ENCODE assay signal across 8 mouse cellular contexts in genomic region chr19:30664269-30664668, GRCm38 (mm10).
A peak's percentile ranks its signal among the peaks of the same experiment; 100 is the strongest.
DNase-seq lines count a peak whose midpoint lies in the region; TF ChIP-seq lines count a peak whose summit lies in the region.

No protein-coding gene starts in this region.

- no peaks in the 10 kb centered on the region for H3K79me2 ChIP-seq in C2C12 (ENCODE audit: control insufficient read depth, insufficient read depth)

- no peaks in the 10 kb centered on the region for H3K27me3 ChIP-seq in C2C12 (ENCODE audit: control insufficient read depth, insufficient read depth, insufficient read length)

- peak; percentile 18 to 81 for DNase-seq in adrenal gland, adult (ENCODE audit: inconsistent age in 2 of 2, low spot score in 1 of 2)
- peak; percentile 37 for DNase-seq in embryo, embryonic 11.5 days (ENCODE audit: low read depth, low spot score)
- DNase-seq in heart, adult 8-10 months (ENCODE audit: low spot score), result peak; percentile 53
- DNase-seq in kidney, postnatal 36 days, result peak; percentile 53 to 79
- peak; percentile 12 to 32 for DNase-seq in lung, adult 18-20 months
- DNase-seq in ovary, postnatal 36 days (ENCODE audit: low spot score), result peak; percentile 39
- no peak for DNase-seq in T-cell, adult 2 months (ENCODE audit: low spot score)

- no peaks in the 10 kb centered on the region for H3K79me3 ChIP-seq in C2C12 (ENCODE audit: low read depth)

- no peak overlapping the region for H3ac ChIP-seq in C2C12 (ENCODE audit: control insufficient read depth, insufficient read length, low read depth)

- no peak overlapping the region for H3K4me3 ChIP-seq in C2C12 (ENCODE audit: insufficient read depth, poor library complexity, severe bottlenecking)

- peak; percentile 42 for TF ChIP-seq CTCF in C2C12 (IDR thresholded peaks at IDR 0.05; ENCODE audit: control insufficient read depth, insufficient read depth, insufficient read length)

- no peaks in the 10 kb centered on the region for H3K36me3 ChIP-seq in C2C12 (ENCODE audit: control insufficient read depth, insufficient read depth)

TF ChIP-seq in C2C12, 6 proteins besides CTCF, POLR2A, EP300 and RAD21:
- no peak for TF ChIP-seq CEBPB (IDR thresholded peaks at IDR 0.05; ENCODE audit: low read depth)
- no peak for TF ChIP-seq USF1 (IDR thresholded peaks at IDR 0.05; ENCODE audit: low read depth)
- no peak for TF ChIP-seq MYOG (IDR thresholded peaks at IDR 0.05; ENCODE audit: control insufficient read depth, extremely low read depth, insufficient read length)
- TF ChIP-seq MAX (IDR thresholded peaks at IDR 0.05), result no peak
- TF ChIP-seq FOSL1 (IDR thresholded peaks at IDR 0.05; ENCODE audit: insufficient read depth, low read length, poor library complexity, severe bottlenecking), result no peak
- no peak for TF ChIP-seq MYOD1 (IDR thresholded peaks at IDR 0.05; ENCODE audit: control insufficient read depth, insufficient read length, low read depth)
TF ChIP-seq in C2C12: peak in this region for 0.
